11 mouse cellular contexts compared by ENCODE assay signal in the genomic region with DNA sequence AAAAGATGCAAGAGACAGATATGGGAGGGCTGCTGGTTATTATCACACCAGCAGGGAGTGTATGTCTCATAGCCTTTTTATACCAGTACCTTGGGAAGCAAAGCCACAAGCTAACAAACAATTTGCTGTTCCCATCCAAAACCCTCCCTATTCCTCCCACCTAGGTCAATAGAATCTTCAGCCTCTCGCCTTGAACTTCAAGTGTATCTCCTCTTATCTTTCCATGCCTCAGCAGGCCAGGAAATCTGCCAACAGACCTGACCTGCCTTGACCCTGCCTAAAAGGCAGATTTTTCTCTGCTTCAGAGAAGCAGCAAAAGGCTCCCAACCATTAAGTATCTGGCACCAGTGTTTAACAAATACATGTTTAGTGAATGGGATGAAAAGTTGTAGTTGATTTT. TPM values are rescaled to one million over a fixed set of nuclear protein-coding genes. Genes with fewer than 3 reads are reported as not detected.
A peak's percentile ranks its signal among the peaks of the same experiment; 100 is the strongest.
DNase-seq lines count a peak whose midpoint lies in the region; ATAC-seq lines count a peak whose summit lies in the region.
"Had no signal": no experiment of that assay in that cellular context is flagged by ENCODE, and none has a peak within 500 bp of the region (broad histone marks: within the 10 kb centered on the region; RNA-seq: fewer than 3 reads in every experiment).

No protein-coding gene starts in this region.

- intact Hi-C loops in heart, postnatal 14 days (cut with DNase I) = no loop called here
- intact Hi-C loops in gastrocnemius, postnatal 36 days (cut with DNase I) = no loop called here

- no peaks in the 10 kb centered on the region for H3K9me3 ChIP-seq in heart, embryonic 16.5 days (replicated peaks; ENCODE audit: control insufficient read depth, low read length)
- H3K9me3 ChIP-seq in kidney, embryonic 14.5 days (ENCODE audit: control insufficient read depth, low read length) = no peaks in the 10 kb centered on the region
- H3K9me3 ChIP-seq: liver, embryonic 13.5 days had no signal

- H3K4me3 ChIP-seq in heart, embryonic 16.5 days (ENCODE audit: low read length) = no peak overlapping the region
- no peak overlapping the region for H3K4me3 ChIP-seq in kidney, embryonic 14.5 days (ENCODE audit: low read length)
- H3K4me3 ChIP-seq: liver, embryonic 13.5 days had no signal

- no peak for DNase-seq in heart, postnatal 14 days
- peak; percentile 34 to 45 for DNase-seq in adrenal gland, adult 18-20 months (ENCODE audit: low spot score in 2 of 2)
- peak; percentile 59 for DNase-seq in ovary, postnatal 36 days (ENCODE audit: low spot score)
- no peak for DNase-seq in gastrocnemius, postnatal 4 days (ENCODE audit: low spot score in 2 of 2)
- no peak for DNase-seq in embryo, embryonic 10 days (ENCODE audit: low spot score)
- DNase-seq in gastrocnemius, postnatal 36 days = no peak
- DNase-seq: cerebellum, adult 8-10 months; layer of hippocampus, adult 9-11 months; liver, embryonic 13.5 days had no signal

- no peaks in the 10 kb centered on the region for H3K36me3 ChIP-seq in heart, embryonic 16.5 days (ENCODE audit: control insufficient read depth, insufficient read depth)
- no peaks in the 10 kb centered on the region for H3K36me3 ChIP-seq in kidney, embryonic 14.5 days (ENCODE audit: control insufficient read depth, insufficient read depth, low read length)
- H3K36me3 ChIP-seq: liver, embryonic 13.5 days had no signal

- 7% methylated on average over 1 of the region's 1 CpGs for WGBS in heart, embryonic 16.5 days
- WGBS in kidney, embryonic 14.5 days = 13% methylated on average over 1 of the region's 1 CpGs

- no peaks in the 10 kb centered on the region for H3K27me3 ChIP-seq in heart, embryonic 16.5 days (ENCODE audit: control insufficient read depth, insufficient read depth, low read length)
- no peaks in the 10 kb centered on the region for H3K27me3 ChIP-seq in kidney, embryonic 14.5 days (ENCODE audit: control insufficient read depth, insufficient read depth, low read length)
- H3K27me3 ChIP-seq: liver, embryonic 13.5 days had no signal

- H3K9ac ChIP-seq in heart, embryonic 16.5 days (ENCODE audit: low read length) = 0 out of 2 replicates have a peak overlapping the region, but pooled peaks have one; percentile 25
- H3K9ac ChIP-seq in kidney, embryonic 14.5 days (ENCODE audit: low read depth, low read length) = no peak overlapping the region
- H3K9ac ChIP-seq: liver, embryonic 13.5 days had no signal

- H3K4me2 ChIP-seq in heart, embryonic 16.5 days (ENCODE audit: low read depth, low read length) = no peak overlapping the region
- H3K4me2 ChIP-seq in kidney, embryonic 14.5 days (replicated peaks; ENCODE audit: low read depth, low read length) = no peak overlapping the region

- H3K27ac ChIP-seq in heart, embryonic 16.5 days (ENCODE audit: low read length) = peak overlapping the region; percentile 25; the same call in 1 of the 2 replicates
- peak overlapping the region; percentile 55; the same call in 1 of the 2 replicates for H3K27ac ChIP-seq in kidney, embryonic 14.5 days (ENCODE audit: low read depth, low read length)
- H3K27ac ChIP-seq: liver, embryonic 13.5 days had no signal

- ATAC-seq in heart, embryonic 16.5 days (replicated peaks; ENCODE audit: extremely low read depth, insufficient read depth, low FRiP score) = no peak
- ATAC-seq in kidney, embryonic 14.5 days (ENCODE audit: low FRiP score, low TSS enrichment) = no peak

- peaks cover 19% of the 10 kb centered on the region for H3K4me1 ChIP-seq in heart, embryonic 16.5 days (ENCODE audit: control insufficient read depth, insufficient read depth, low read length)
- H3K4me1 ChIP-seq in kidney, embryonic 14.5 days (ENCODE audit: control insufficient read depth, insufficient read depth, low read length) = peaks cover 13% of the 10 kb centered on the region

RNA-seq across cellular contexts. Expression of a gene that starts 2.1 kb away (rescaled TPM):
- polyA plus RNA-seq in heart, embryonic 16.5 days (2015; fragmentation: Nextera tagmentation; extraction: Ambion mirVana) = 5.4 and 8.6 TPM in 2 replicates
- 1 to 10 TPM; 8.3 to 9.2 TPM for total RNA-seq in heart, postnatal 14 days (2021)
- total RNA-seq in adrenal gland, adult 18-20 months (2021) = 10 to 100 TPM; 24.8 to 28.2 TPM
- polyA plus RNA-seq in kidney, embryonic 14.5 days (2014; fragmentation: Nextera tagmentation; extraction: Ambion mirVana) = 7.1 and 16.4 TPM in 2 replicates
- 10 to 100 TPM in 1 of 2 experiments, 1 to 10 TPM in 1; 9.2 to 11.8 TPM for total RNA-seq in gastrocnemius, postnatal 4 days (2021)
- 10 to 100 TPM in 1 of 2 experiments, 1 to 10 TPM in 1; 8.4 to 11.1 TPM for total RNA-seq in gastrocnemius, postnatal 36 days (2021)

RNA-seq across cellular contexts. Expression of a gene that starts 48.4 kb away (rescaled TPM):
- 243 and 252 TPM in 2 replicates for polyA plus RNA-seq in heart, embryonic 16.5 days (2015; fragmentation: Nextera tagmentation; extraction: Ambion mirVana)
- 1,000 to 10,000 TPM; 1,719 to 1,785 TPM for total RNA-seq in heart, postnatal 14 days (2021)
- under 1 TPM in 1 of 2 experiments, not detected in 1; 0.42 TPM for total RNA-seq in adrenal gland, adult 18-20 months (2021)
- 0.14 TPM in 1 of 2 replicates, not detected in the other for polyA plus RNA-seq in kidney, embryonic 14.5 days (2014; fragmentation: Nextera tagmentation; extraction: Ambion mirVana)
- total RNA-seq in gastrocnemius, postnatal 4 days (2021) = 100 to 1,000 TPM; 445 to 535 TPM
- 100 to 1,000 TPM; 209 to 515 TPM for total RNA-seq in gastrocnemius, postnatal 36 days (2021)

Comparison
In these comparisons a context has a peak if more than half of its experiments do, and no peak if none do; other contexts are left out.
1. DNase-seq: peak in adrenal gland, adult 18-20 months (2 of 2) and ovary, postnatal 36 days (single experiment); none in heart, postnatal 14 days (0 of 2), gastrocnemius, postnatal 4 days (0 of 2), embryo, embryonic 10 days (single experiment) and gastrocnemius, postnatal 36 days (0 of 2).
2. RNA of a gene that starts 48.4 kb away (total RNA-seq): 1,719 to 1,785 TPM in heart, postnatal 14 days, 445 to 535 TPM in gastrocnemius, postnatal 4 days and 209 to 515 TPM in gastrocnemius, postnatal 36 days; 0.42 TPM in adrenal gland, adult 18-20 months; every median in the first group is over 100 times any median in the second.